Mouse (Mus musculus): ENCODE data around the gene Tmem229b.

GRCm38 (mm10) chr12:78922058-78922457 is 85.4 kb downstream of the Tmem229b start:
- TF ChIP-seq CTCF (IDR thresholded peaks at IDR 0.05; ENCODE audit: control insufficient read depth, insufficient read depth, low read length) (no peak), POLR2A (IDR thresholded peaks at IDR 0.05; ENCODE audit: borderline replicate concordance, control insufficient read depth, low read depth, low read length) (no peak)
